Mouse (Mus musculus) gastrocnemius, adult 2 months (tissue): ENCODE results near the gene Eftud2. TPM values are rescaled to one million over a fixed set of nuclear protein-coding genes. Genes with fewer than 3 reads are reported as not detected.

Experiments used
- DNase-seq: peaks from one replicate; pipeline ENCODE4 v3.0.0; 2022
- H3K27ac ChIP-seq: fragments of 200-600 bp; 2 replicates; pipeline ENCODE4 v1.8.1; 2022; ENCODE audit warnings: mild to moderate bottlenecking
- H3K4me3 ChIP-seq: fragments of 200-600 bp; 2 replicates; pipeline ENCODE4 v1.8.1; 2022; ENCODE audit warnings: mild to moderate bottlenecking, moderate library complexity
- CTCF ChIP-seq: fragments of 200-600 bp; IDR thresholded peaks from 2 replicates; pipeline ENCODE4 v1.8.1; 2022; ENCODE audit warnings: antibody characterized with exemption, mild to moderate bottlenecking, moderate library complexity
- intact Hi-C: fragments of 180-260 bp; cut with DNase I; formaldehyde crosslinking; loops from one replicate; pipeline ENCODE4 v1.15.1; 2025
- long read RNA-seq, 2 experiments: library from polyadenylated mRNA; stranded (forward); transcript quantifications; one replicate each; pipeline ENCODE4 v2.0.0; 2021
- total RNA-seq, 2 experiments: library from RNA; stranded (reverse); gene quantifications; 2 replicates each; pipeline ENCODE4 v1.2.3; 2021

Gene Eftud2
- 10 to 100 TPM; 25.6 to 29.5 TPM for total RNA-seq
- long read RNA-seq, experiment 1, transcript Eftud2-201 (28 exons, 3,324 nt): major isoform, 54 of 57 reads
- long read RNA-seq, experiment 1, partial matches to known transcripts: 2 of 57 reads
- long read RNA-seq, experiment 1, other reads (novel, unspliced or antisense): 1 of 57 reads
- long read RNA-seq, experiment 2, transcript Eftud2-201 (28 exons, 3,324 nt): major isoform, 33 of 40 reads
- long read RNA-seq, experiment 2, partial matches to known transcripts: 3 of 40 reads
- long read RNA-seq, experiment 2, other reads (novel, unspliced or antisense): 3 of 40 reads

DNA sequence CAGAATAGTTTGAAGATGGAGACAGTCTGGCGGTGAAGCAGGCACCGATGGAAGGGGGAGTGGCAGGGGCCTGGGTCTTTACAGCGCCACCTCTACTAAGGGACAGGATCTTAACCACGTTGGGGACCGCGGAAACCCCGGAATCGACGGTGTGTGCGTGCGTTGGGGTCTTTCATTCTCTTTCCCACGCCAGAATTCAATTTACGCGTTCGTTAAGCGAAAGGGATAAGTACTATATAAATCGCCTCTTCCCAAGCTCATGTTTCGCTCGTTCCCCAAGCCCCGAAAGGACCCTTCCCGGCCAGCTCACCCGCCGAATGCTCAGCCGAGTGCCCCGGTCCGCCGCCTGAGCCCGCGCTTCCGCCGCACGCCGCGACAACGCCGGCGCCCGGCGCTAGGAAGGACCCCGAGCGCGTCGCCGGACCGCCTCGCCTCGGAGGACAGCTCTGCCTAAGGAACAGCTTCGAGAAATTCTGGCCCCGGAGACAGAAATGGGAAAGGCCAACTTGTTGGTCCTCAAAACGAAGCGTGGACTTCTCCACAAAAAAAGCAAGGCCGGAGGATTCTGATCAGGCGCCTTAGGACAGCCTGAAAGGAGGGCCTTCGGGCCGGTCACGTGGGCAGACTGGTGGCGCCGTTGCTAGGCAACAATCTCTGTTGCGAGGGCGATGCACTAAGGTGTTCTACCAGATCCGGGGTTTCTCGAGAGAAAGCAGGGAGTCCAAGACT is at the start of gene Eftud2, which contains the start of gene Ccdc103:
TSS of gene Eftud2 (minus strand) at position 401 of the 729 bp plus-strand sequence.
TSS of gene Ccdc103 (plus strand) at position 620 of the 729 bp plus-strand sequence.
- intact Hi-C loops: no loop called here
- TF ChIP-seq CTCF: no peak
- H3K4me3 ChIP-seq: peak within 1 kb of the TSS; percentile 95

DNA sequence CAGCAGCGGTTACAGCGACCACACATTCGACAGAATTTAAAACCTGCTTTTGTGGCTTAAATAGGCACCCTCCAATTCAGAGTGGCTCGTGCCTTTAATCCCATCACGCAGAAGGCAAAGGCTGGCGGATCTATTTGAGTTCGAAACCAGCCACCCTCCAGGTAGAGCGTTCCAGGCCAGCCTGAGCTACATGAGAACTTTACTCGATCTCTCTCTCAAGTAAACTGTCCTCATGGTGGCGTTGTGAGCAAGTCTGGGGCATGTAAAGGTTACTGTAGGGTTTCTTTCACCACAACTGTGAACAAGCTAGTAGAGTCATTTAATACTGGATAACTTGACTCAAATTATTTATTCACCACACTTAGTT is 44.5 kb upstream of the Eftud2 start:
- DNase-seq: no peak
- peak overlapping the region; percentile 85 for H3K4me3 ChIP-seq
- intact Hi-C loops: no loop called here
- peak overlapping the region; percentile 80 for H3K27ac ChIP-seq
- TF ChIP-seq CTCF: peak; percentile 40; the same call in 1 of the 2 replicates

More for the DNA sequence above, at the start of gene Eftud2, which contains the start of gene Ccdc103:
- peak within 1 kb of the TSS; percentile 100 for H3K27ac ChIP-seq
- DNase-seq: peak; percentile 92

DNA sequence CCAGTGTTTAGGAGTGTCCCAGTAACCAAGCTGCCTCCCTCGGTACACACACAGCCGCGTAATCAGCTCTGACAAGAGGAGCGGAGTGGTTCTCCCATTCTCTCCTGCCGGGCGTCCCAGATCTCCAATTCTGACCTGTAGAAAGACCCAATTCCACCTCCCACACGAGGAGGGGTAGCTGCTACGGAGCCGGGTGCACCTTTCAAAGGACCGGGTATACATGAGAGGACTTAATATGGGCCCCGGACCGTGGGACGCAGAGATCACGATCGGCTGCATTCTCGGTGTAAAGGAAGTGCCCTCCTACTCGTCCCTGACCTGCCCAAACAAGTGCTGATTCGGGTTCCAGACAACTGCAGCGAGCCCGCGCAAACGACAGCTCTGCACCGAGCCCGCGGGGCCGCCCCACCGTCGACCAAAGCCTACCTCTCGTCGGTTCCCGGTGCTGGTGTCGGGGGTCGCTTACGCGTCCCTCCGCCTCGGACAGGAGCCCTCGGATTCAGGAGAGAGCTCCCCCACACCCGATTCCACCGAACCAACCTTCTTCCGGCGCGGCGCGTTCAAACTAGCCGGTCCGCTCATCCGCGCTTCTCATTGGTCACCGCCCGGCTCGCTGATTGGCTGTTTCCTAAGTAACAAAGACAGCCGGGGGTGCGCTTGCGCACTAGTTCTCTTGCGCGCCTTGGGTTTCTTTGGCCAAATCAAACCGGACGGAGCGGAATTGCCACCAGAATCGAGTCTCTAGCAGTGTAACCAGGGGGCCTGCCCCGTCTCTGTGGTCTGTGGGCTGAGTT is 44.0 kb upstream of the Eftud2 start, which contains the start of gene Kif18b:
TSS of gene Kif18b (minus strand) at position 568 of the 794 bp plus-strand sequence.
- Histone ChIP-seq H3K4me3 (peak within 1 kb of the TSS; percentile 85), H3K27ac (peak within 1 kb of the TSS; percentile 80)
- intact Hi-C loops: no loop called here
- no peak for TF ChIP-seq CTCF
- peak; percentile 96 for DNase-seq

DNA sequence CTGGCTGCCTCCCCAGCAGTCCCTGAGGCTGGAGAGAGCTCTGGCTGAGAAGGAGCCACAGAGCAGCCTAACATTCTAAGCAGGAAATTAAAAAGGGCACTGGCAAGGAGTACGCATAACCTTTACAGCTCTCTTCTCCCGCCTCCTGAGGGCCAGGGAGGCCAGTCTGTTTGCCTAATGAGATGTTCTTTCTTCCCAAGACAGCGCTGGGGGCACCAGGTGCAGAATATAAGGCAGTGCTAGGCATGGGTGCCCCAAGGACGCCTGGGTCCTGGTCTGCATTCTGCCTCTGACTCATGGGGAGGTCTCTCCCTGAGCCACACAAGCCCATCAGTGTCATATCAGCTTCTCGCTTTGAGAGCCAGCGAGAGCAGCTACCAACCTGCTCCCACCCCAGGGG is 40.7 kb upstream of the Eftud2 start:
- Histone ChIP-seq H3K4me3 (no peak overlapping the region), H3K27ac (no peak overlapping the region)
- DNase-seq: no peak
- intact Hi-C loops: no loop called here
- TF ChIP-seq CTCF: no peak

DNA sequence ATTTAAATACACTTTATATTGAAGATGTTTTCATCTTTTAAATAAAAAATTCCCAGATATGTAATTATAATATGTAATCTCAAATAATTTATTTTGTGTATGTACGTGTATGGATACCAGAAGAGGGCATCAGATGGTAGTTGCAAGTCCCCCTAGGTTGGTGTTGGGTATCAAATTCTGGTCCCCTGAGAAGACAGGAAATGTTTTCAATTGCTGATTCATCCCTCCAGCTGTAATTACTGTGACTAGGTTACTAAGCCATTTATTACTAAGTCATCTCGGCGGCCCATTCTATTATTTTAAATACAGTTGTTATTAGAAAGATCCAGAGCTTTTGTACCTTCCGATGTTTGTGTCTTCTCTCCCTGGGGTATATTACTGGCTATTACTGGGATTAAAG is 37.3 kb upstream of the Eftud2 start:
- no peak for DNase-seq
- Histone ChIP-seq H3K4me3 (no peak overlapping the region), H3K27ac (no peak overlapping the region)
- intact Hi-C loops: no loop called here
- no peak for TF ChIP-seq CTCF

DNA sequence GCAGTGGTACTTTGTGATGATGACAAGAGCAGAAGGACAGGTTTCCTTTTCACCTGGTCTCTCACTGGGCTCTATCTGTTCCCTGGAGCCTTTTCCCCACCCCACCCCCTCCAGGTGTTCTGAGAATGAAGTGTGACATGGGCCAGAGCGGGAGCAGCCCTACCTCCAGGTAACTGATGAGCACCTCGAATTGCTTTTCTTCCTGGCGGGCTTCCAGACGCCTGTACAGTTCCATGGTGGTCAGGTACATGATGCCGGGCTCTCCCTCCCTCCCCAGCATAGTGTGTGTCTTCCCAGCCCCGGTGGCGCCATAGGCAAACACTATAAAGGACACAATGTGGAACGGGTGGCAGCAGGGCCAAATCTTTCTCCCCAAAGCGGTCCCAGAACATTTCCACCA is 34.6 kb upstream of the Eftud2 start:
- DNase-seq: no peak
- intact Hi-C loops: no loop called here
- no peak for TF ChIP-seq CTCF
- Histone ChIP-seq H3K27ac (no peak overlapping the region), H3K4me3 (no peak overlapping the region)

DNA sequence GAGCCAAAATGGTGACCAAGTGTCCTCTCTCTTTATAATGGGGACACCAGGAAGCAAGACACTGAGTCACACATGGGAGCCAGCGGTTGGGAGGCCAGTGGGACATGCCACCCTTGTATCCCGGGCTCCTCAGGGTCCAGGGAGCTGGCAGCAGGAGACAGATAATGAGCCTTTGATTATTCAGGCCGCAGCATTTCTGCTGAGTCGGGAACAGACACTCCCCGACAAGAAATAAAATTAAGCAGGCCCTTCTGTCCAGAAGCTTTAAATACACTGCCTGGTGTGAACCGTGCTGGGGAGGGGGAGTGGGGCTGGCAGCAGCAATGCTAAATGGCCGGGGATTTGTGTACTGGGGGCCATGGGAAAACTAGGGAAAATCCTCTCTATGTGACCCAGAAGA is 30.6 kb upstream of the Eftud2 start:
- Histone ChIP-seq H3K4me3 (no peak overlapping the region), H3K27ac (no peak overlapping the region)
- no peak for TF ChIP-seq CTCF
- DNase-seq: no peak
- intact Hi-C loops: no loop called here

DNA sequence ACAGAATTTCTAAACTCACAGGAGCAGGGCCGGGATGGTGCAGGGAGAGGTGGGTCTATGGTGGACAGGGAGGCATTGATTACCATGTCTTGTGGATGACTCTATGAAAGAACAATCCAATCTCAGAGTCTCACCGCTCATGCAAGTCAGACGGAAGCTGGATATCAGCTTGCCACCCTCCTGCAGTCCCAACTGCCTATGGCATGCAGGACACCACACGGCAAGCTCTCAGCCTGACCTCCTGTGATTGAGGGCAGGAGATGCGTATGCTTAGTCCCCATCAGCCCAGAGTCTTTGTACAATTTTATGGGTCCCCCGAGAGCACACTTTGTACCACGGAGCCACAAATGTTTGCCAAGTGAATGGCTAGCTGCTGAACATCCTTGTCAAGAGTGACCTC is 22.9 kb upstream of the Eftud2 start:
- no peak for DNase-seq
- no peak for TF ChIP-seq CTCF
- intact Hi-C loops: loop anchor here (5.0 kb wide), 1 partner anchor 149 kb away; no protein-coding TSS in a partner anchor
- Histone ChIP-seq H3K4me3 (no peak overlapping the region), H3K27ac (no peak overlapping the region)

DNA sequence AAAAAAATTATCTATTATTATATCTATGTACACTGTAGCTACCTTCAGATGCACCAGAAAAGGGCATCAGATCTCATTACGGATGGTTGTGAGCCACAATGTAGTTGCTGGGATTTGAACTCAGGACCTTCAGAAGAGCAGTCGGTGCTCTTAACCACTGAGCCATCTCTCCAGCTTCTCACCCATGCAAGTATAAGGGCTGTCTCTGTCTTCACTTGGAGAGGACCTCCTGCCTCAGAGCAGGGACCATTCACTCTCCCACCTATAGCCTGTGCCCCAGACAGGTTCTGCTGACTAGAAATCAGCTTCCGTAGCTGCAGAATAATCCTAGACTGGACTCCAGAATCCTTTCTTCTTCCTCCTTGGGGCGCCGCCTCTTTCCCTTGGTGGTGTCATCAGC is 21.3 kb upstream of the Eftud2 start:
- Histone ChIP-seq H3K4me3 (no peak overlapping the region), H3K27ac (no peak overlapping the region)
- intact Hi-C loops: loop anchor here (5.0 kb wide), 1 partner anchor 150 kb away; no protein-coding TSS in a partner anchor
- TF ChIP-seq CTCF: no peak
- DNase-seq: no peak

DNA sequence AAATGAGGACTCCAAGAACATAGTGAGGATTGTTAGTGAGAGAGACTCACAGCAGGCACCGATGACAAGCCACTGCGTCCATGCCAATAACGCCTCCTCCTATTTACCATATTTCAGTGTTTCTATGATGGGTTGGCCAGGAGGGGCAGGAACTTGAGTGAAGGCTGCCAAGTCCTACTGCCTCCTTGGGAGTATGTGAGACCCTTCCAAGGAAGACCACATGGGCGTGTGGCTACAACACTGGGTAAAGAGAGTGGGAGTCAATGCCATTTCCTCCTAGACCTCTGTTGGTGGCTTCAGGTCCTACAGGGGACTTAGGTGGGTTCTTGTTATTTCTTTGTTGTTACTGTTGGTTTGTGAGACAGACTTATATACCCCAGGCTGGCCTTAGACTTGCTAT is 20.4 kb upstream of the Eftud2 start:
- no peak for DNase-seq
- Histone ChIP-seq H3K27ac (no peak overlapping the region), H3K4me3 (no peak overlapping the region)
- intact Hi-C loops: loop anchor here (1.0 to 5.0 kb wide), 2 partner anchors 92 to 151 kb away; no protein-coding TSS in a partner anchor
- TF ChIP-seq CTCF: no peak

DNA sequence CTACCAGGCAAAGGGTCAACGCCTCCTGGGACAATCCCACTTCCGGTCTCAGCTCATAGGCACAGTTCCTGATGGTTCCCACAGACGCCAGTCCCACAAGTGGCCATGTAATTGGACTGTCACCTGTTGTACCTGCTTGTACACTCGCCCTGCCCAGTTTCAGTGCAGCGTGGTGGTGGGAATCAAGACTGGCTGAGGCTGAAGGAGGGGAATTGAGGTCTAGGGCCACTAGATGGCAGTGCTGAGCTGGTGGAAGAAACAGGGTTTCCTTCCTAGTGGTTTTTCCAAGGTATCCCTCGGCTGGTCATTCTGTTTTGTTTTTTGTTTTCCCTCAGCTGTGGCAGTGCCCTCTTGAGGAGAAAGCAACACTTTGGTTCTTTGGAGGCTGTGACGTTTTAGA is 20.0 kb upstream of the Eftud2 start, which contains the start of gene Gfap:
TSS of gene Gfap (minus strand) at position 150 of the 400 bp plus-strand sequence.
- Histone ChIP-seq H3K4me3 (no peak within 1 kb of the TSS), H3K27ac (no peak within 1 kb of the TSS)
- peak; percentile 83 for DNase-seq
- TF ChIP-seq CTCF: peak; percentile 90
- intact Hi-C loops: loop anchor here (1.0 to 5.0 kb wide), 2 partner anchors 93 to 152 kb away; no protein-coding TSS in a partner anchor

DNA sequence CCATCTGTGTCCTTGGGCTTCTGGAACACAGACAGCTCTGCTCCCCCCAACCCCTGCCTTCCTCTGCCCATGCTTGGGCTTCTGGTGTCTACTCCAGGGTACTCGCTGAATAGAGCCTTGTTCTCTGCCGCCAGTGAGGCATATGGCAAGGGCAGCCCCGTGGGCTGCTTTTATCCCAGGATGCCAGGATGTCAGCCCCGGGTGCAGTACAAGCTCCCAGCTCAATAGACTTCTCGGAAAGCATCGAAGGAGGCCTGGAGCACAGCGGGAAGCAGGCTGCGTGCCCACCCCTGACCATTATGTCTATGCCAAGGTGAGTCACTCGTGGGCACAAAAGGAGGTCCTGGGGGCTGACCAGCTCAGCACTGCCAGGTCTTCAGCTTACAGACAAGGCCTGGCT is 17.6 kb upstream of the Eftud2 start:
- TF ChIP-seq CTCF: no peak
- DNase-seq: no peak
- no peak overlapping the region for H3K27ac ChIP-seq
- intact Hi-C loops: no loop called here
- no peak overlapping the region for H3K4me3 ChIP-seq
